Mouse (Mus musculus): ENCODE measurements around the gene Rhob. TPM values are rescaled to one million over a fixed set of nuclear protein-coding genes. Genes with fewer than 3 reads are reported as not detected.
"Not testable (repeated sequence)": the region's sequence is repeated elsewhere in the genome, so short reads cannot be mapped to it uniquely, and the experiment has no call there.

Gene Rhob
- polyA plus RNA-seq, 1 experiment from 2014 or later = 31.4 TPM

GRCm38 (mm10) chr12:8469742-8470494 lies 29.9 kb downstream of the Rhob start:
- Histone ChIP-seq H3K27ac (replicated peaks) (no peak overlapping the region), H3K4me3 (no peak overlapping the region), H3K36me3 (no peaks in the 10 kb centered on the region), H3K9me3 (no peaks in the 10 kb centered on the region), H3K27me3 (replicated peaks) (no peaks in the 10 kb centered on the region), H3K9ac (no peak overlapping the region), H3K4me2 (no peak overlapping the region), H3K4me1 (peaks cover 10% of the 10 kb centered on the region; the same call in 1 of the 2 replicates)
- ATAC-seq (ENCODE audit: extremely low read depth, insufficient number of reproducible peaks, low FRiP score, low TSS enrichment) = no peak
- 90% methylated on average over 25 of the region's 25 CpGs for WGBS

- no peaks in the 10 kb centered on the region for H3K9me3 ChIP-seq
- no peak for ATAC-seq (ENCODE audit: extremely low read depth, insufficient number of reproducible peaks, low FRiP score, low TSS enrichment)
- peaks cover 10% of the 10 kb centered on the region; the same call in 1 of the 2 replicates for H3K4me1 ChIP-seq
- no peaks in the 10 kb centered on the region for H3K27me3 ChIP-seq (replicated peaks)
- no peak overlapping the region for H3K27ac ChIP-seq (replicated peaks)
- H3K9ac ChIP-seq = no peak overlapping the region
- no peak overlapping the region for H3K4me3 ChIP-seq
- no peak overlapping the region for H3K4me2 ChIP-seq
- no peaks in the 10 kb centered on the region for H3K36me3 ChIP-seq
Observed at GRCm38 (mm10) chr12:8468221-8468865, 31.5 kb downstream of the Rhob start.

- H3K36me3 ChIP-seq = no peaks in the 10 kb centered on the region
- H3K4me2 ChIP-seq = no peak overlapping the region
Observed at GRCm38 (mm10) chr12:8467029-8467924, 32.5 kb downstream of the Rhob start.

GRCm38 (mm10) chr12:8465680-8466079 lies 34.1 kb downstream of the Rhob start:
- Histone ChIP-seq H3K27ac (replicated peaks) (no peak overlapping the region), H3K4me1 (peaks cover 7% of the 10 kb centered on the region; the same call in 1 of the 2 replicates), H3K4me2 (no peak overlapping the region), H3K36me3 (no peaks in the 10 kb centered on the region), H3K4me3 (no peak overlapping the region), H3K9ac (no peak overlapping the region), H3K27me3 (replicated peaks) (no peaks in the 10 kb centered on the region), H3K9me3 (no peaks in the 10 kb centered on the region)
- no peak for ATAC-seq (ENCODE audit: extremely low read depth, insufficient number of reproducible peaks, low FRiP score, low TSS enrichment)
- 53% methylated on average over 3 of the region's 3 CpGs for WGBS

More at GRCm38 (mm10) chr12:8467029-8467924, 32.5 kb downstream of the Rhob start:
- ATAC-seq (ENCODE audit: extremely low read depth, insufficient number of reproducible peaks, low FRiP score, low TSS enrichment) = no peak
- H3K4me3 ChIP-seq = no peak overlapping the region
- WGBS = 57% methylated on average over 12 of the region's 12 CpGs
- no peaks in the 10 kb centered on the region for H3K27me3 ChIP-seq (replicated peaks)
- peaks cover 7% of the 10 kb centered on the region; the same call in 1 of the 2 replicates for H3K4me1 ChIP-seq
- no peak overlapping the region for H3K9ac ChIP-seq
- H3K27ac ChIP-seq (replicated peaks) = no peak overlapping the region
- no peaks in the 10 kb centered on the region for H3K9me3 ChIP-seq

- Histone ChIP-seq H3K27ac (replicated peaks) (no peak overlapping the region), H3K9me3 (no peaks in the 10 kb centered on the region), H3K9ac (no peak overlapping the region), H3K4me2 (no peak overlapping the region), H3K27me3 (replicated peaks) (no peaks in the 10 kb centered on the region), H3K4me3 (no peak overlapping the region), H3K4me1 (peaks cover 7% of the 10 kb centered on the region; the same call in 1 of the 2 replicates), H3K36me3 (no peaks in the 10 kb centered on the region)
- no peak for ATAC-seq (ENCODE audit: extremely low read depth, insufficient number of reproducible peaks, low FRiP score, low TSS enrichment)
- WGBS = 81% methylated on average over 5 of the region's 5 CpGs
Observed at GRCm38 (mm10) chr12:8464961-8465360, 34.8 kb downstream of the Rhob start.

- ATAC-seq (ENCODE audit: extremely low read depth, insufficient number of reproducible peaks, low FRiP score, low TSS enrichment) = no peak
- H3K36me3 ChIP-seq = no peaks in the 10 kb centered on the region
- no peak overlapping the region for H3K4me3 ChIP-seq
- H3K4me1 ChIP-seq = peaks cover 7% of the 10 kb centered on the region; the same call in 1 of the 2 replicates
- H3K9me3 ChIP-seq = no peaks in the 10 kb centered on the region
- no peaks in the 10 kb centered on the region for H3K27me3 ChIP-seq (replicated peaks)
- H3K4me2 ChIP-seq = no peak overlapping the region
- no peak overlapping the region for H3K9ac ChIP-seq
- H3K27ac ChIP-seq (replicated peaks) = no peak overlapping the region
- WGBS = 65% methylated on average over 3 of the region's 3 CpGs
Observed at GRCm38 (mm10) chr12:8463599-8464160, 36.1 kb downstream of the Rhob start.

- no peak overlapping the region for H3K9ac ChIP-seq
- H3K4me3 ChIP-seq = no peak overlapping the region
- H3K9me3 ChIP-seq = no peaks in the 10 kb centered on the region
- peaks cover 4% of the 10 kb centered on the region; the same call in 1 of the 2 replicates for H3K4me1 ChIP-seq
- no peak for ATAC-seq (ENCODE audit: extremely low read depth, insufficient number of reproducible peaks, low FRiP score, low TSS enrichment)
- no peaks in the 10 kb centered on the region for H3K27me3 ChIP-seq (replicated peaks)
- WGBS = 69% methylated on average over 5 of the region's 5 CpGs
- H3K36me3 ChIP-seq = no peaks in the 10 kb centered on the region
- H3K4me2 ChIP-seq = no peak overlapping the region
- H3K27ac ChIP-seq (replicated peaks) = no peak overlapping the region
Observed at GRCm38 (mm10) chr12:8462533-8462932, 37.3 kb downstream of the Rhob start.

GRCm38 (mm10) chr12:8461575-8461974 lies 38.2 kb downstream of the Rhob start:
- not testable (repeated sequence) for H3K27ac ChIP-seq (replicated peaks); H3K4me1 ChIP-seq; H3K9me3 ChIP-seq; H3K9ac ChIP-seq; H3K4me3 ChIP-seq; ATAC-seq (ENCODE audit: extremely low read depth, insufficient number of reproducible peaks, low FRiP score, low TSS enrichment); H3K4me2 ChIP-seq; H3K36me3 ChIP-seq; H3K27me3 ChIP-seq (replicated peaks)
- 85% methylated on average over 8 of the region's 8 CpGs for WGBS

GRCm38 (mm10) chr12:8458400-8458799 lies 41.4 kb downstream of the Rhob start:
- no peaks in the 10 kb centered on the region for H3K9me3 ChIP-seq
- H3K27me3 ChIP-seq (replicated peaks) = no peaks in the 10 kb centered on the region
- H3K4me1 ChIP-seq = peaks cover 22% of the 10 kb centered on the region
- no peak for ATAC-seq (ENCODE audit: extremely low read depth, insufficient number of reproducible peaks, low FRiP score, low TSS enrichment)
- no peaks in the 10 kb centered on the region for H3K36me3 ChIP-seq
- WGBS = 80% methylated on average over 8 of the region's 8 CpGs
- no peak overlapping the region for H3K4me2 ChIP-seq
- H3K4me3 ChIP-seq = no peak overlapping the region
- H3K9ac ChIP-seq = no peak overlapping the region
- no peak overlapping the region for H3K27ac ChIP-seq (replicated peaks)

GRCm38 (mm10) chr12:8457052-8457451 lies 42.8 kb downstream of the Rhob start:
- ATAC-seq (ENCODE audit: extremely low read depth, insufficient number of reproducible peaks, low FRiP score, low TSS enrichment) = no peak
- Histone ChIP-seq H3K36me3 (no peaks in the 10 kb centered on the region), H3K27ac (replicated peaks) (no peak overlapping the region), H3K9ac (no peak overlapping the region), H3K9me3 (no peaks in the 10 kb centered on the region), H3K4me1 (peaks cover 35% of the 10 kb centered on the region), H3K4me3 (no peak overlapping the region), H3K27me3 (replicated peaks) (no peaks in the 10 kb centered on the region), H3K4me2 (no peak overlapping the region)
- 50% methylated on average over 5 of the region's 5 CpGs for WGBS

GRCm38 (mm10) chr12:8455046-8455445 lies 44.8 kb downstream of the Rhob start:
- Histone ChIP-seq H3K27ac (replicated peaks) (no peak overlapping the region), H3K4me1 (peaks cover 41% of the 10 kb centered on the region)

More at GRCm38 (mm10) chr12:8455046-8455445, 44.8 kb downstream of the Rhob start:
- no peak overlapping the region for H3K9ac ChIP-seq
- H3K4me2 ChIP-seq = no peak overlapping the region
- ATAC-seq (ENCODE audit: extremely low read depth, insufficient number of reproducible peaks, low FRiP score, low TSS enrichment) = no peak
- 26% methylated on average over 2 of the region's 2 CpGs for WGBS
- no peaks in the 10 kb centered on the region for H3K36me3 ChIP-seq
- 0 out of 2 replicates have a peak, but pooled peaks cover under 1% of the 10 kb centered on the region for H3K27me3 ChIP-seq (replicated peaks)
- no peaks in the 10 kb centered on the region for H3K9me3 ChIP-seq
- no peak overlapping the region for H3K4me3 ChIP-seq

All from heart, embryonic 13.5 days (tissue).